Mouse (Mus musculus) lung, postnatal 14 days (tissue): Measurements from ENCODE around the gene B2m.
"Not testable (repeated sequence)": the region's sequence is repeated elsewhere in the genome, so short reads cannot be mapped to it uniquely, and the experiment has no call there.

ENCODE experiments used
- DNase-seq: peaks from one replicate; pipeline ENCODE4 v3.0.0; 2021

The B2m gene

GRCm38 (mm10) chr2:122147508-122148241 lies at the start of gene B2m:
Gene B2m, plus strand, starts transcription at chr2:122147686.
- peak; percentile 97 for DNase-seq

DNA sequence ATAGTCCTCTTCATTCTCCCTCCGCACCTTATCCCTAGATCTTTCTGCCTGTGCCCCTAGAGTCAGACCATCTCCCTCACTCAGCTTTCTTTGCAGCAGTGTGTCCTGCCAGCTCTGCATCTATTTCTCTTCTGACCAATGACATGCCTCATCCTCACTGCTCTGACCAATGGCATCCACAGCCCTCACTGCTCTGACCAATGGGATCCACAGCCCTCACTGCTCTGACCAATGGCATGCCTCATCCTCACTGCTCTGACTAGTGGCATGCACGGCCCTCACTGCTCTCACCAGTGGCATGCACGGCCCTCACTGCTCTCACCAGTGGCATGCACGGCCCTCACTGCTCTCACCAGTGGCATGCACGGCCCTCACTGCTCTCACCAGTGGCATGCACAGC lies 49.8 kb upstream of the B2m start:
- DNase-seq: not testable (repeated sequence)

GRCm38 (mm10) chr2:122102070-122102469 lies 45.4 kb upstream of the B2m start:
- DNase-seq: peak; percentile 42

DNA sequence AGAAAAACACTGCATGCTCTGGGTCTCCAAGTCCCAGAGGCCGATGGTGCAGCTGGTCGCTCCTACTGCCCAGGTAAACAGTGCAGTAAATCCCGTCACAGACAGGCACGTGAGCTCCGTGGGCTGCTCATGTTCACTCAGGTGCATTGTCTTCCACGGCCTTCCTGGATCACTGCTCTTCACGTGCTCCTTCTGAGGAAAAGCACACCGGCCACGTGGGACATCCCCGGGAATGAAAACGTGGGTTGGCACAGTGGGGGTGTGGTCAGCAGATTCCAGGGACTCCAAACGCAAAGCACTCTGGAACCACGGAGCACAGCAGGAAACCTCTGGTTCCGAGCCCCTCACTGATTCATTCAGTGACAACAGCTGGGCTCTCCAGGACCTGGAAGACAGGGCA lies 39.4 kb upstream of the B2m start:
- no peak for DNase-seq

GRCm38 (mm10) chr2:122109714-122110113 lies 37.8 kb upstream of the B2m start:
- peak; percentile 34 for DNase-seq

GRCm38 (mm10) chr2:122116888-122117287 lies 30.6 kb upstream of the B2m start:
- DNase-seq: no peak

- DNase-seq: peak; percentile 98
Measured at GRCm38 (mm10) chr2:122117961-122118958, 29.2 kb upstream of the B2m start, which contains the start of gene Spg11. Gene Spg11, minus strand, starts transcription at chr2:122118386.

- DNase-seq: no peak
Measured at GRCm38 (mm10) chr2:122125680-122126572, 21.6 kb upstream of the B2m start.

DNA sequence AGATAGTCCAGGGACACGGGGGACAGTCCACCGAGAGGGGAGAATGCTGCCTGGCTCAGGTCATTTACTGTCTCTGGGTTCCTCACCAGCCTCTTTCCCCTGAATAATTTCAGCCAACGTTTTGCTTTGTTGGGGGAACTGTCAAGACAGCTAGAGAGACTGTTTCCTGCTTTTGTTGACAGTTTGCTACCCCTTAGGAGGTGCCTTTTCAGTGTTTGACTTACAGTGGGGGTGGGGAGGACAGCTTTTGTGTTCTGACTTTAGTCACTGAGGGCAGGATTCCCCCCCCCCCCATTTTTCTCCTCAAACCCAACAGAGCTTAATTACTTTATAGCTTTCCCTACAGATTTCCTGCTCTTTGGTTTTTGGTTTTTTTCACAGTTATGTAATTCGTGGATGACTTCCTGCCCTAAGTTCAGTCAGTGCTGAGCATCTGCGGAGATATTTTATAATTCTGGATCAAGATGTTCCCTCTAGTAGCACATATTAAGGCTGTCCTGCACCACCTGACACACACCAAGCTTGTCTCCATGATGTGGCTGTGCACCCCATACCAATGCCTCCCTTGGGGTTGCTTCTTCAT lies 20.6 kb upstream of the B2m start:
- no peak for DNase-seq

DNA sequence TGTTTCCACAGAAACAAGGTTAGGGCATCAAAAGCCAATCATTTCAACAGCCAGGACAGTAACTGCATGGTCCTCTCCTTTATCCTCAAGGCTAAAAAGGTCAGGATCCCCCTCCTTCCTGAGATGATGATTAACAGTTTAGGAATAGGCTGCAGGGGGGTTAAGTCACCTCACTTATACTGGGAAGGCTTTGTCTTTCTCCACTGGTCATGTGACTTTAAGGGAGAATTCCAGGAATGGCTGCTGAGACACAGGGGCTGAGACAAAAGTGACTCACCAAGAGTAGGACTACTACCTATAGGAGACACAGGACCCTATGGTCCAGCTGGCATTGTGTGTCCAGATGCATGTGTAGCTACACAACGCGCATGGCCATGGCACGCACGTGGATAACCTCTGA lies 19.9 kb upstream of the B2m start:
- no peak for DNase-seq

DNA sequence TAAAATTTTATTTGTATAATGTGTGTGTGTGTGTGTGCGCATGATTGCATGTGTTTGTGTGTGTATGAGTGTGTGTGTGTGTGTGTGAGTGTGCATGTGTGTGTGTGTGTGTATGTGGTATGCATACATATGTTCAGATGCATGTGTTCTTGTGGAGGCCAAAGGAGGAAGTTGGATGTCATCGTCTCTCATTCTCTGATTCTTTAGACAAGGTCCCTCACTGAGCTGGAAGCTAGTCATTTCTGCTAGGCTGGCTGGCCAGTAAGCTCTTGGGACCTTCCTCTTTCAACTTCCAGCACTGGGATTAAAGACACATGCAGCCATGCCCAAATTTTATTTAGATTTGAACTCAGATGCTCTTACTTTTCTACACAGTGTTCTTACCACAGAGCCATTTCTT lies 15.4 kb upstream of the B2m start:
- DNase-seq: no peak

- DNase-seq: no peak
Measured at GRCm38 (mm10) chr2:122132618-122133017, 14.9 kb upstream of the B2m start.

- DNase-seq: no peak
Measured at GRCm38 (mm10) chr2:122137839-122138465, 9.5 kb upstream of the B2m start.

DNA sequence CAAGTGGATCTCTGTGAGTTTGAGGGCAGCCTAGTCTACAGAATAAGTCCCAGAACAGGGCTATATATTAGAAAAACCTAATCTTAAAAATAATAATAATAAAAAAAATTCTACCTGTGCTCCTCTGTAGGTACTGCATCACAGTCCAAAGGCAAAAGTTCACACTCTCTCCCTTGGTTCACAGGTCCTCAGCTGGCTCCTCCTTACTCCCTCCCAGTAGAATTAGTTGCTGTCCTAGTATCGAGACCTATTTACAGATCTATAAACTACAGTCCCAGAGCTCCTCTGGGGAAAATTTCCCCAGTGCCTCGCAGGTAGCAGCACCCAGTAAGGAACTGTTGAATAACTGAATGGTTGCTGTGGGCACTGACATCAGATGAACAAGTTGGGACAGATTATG lies 6.7 kb upstream of the B2m start:
- DNase-seq: no peak

DNA sequence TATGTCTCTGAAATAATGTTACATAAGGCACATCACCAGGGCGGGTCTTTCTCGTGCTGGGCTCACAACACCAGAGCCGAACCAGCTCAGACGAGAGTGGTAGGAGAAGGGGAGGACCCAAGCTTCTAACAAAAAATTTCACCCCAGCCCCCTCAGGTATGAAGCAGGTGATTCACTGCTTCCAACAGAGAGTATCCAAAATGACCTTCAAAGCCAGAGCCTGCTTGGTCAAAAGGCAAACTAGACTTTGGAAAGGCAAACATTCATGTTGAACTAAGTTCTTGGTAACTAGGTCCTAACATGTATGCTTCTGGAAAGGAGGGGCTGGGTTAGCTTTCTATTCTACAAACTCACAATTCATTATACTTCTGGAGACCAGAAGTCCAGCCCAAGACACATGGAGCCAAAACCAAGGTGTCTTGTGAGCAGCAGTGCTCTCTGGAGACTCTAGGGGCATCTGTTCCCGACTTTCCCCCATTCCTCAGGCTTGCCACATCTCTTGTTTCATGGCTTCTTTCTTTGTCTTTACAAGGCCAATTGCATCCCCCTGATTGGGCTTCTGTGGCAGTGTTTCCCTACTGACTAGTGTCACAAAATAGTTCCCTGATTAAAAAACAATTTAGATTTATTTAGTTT lies 6.0 kb upstream of the B2m start:
- no peak for DNase-seq

- no peak for DNase-seq
Measured at GRCm38 (mm10) chr2:122143111-122143510, 4.4 kb upstream of the B2m start.

DNA sequence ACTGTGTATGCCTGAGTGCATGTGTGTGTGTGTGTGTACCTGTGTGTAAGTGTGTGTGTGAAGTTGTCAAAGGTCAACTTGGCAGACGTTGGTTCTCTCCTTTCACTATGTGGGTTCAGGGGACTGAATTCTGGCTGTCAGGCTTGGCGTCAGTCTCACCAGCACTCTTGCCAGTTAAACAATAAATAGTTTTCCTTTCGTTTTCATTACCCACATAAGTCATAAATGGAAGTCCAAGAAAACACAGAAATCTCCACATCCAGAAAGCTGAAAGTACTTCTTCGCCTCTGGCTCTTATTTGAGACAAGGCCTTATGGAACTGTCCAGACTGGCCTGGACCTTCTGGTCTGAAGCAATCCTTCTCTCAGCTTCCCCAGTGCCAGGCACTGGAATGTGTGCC lies 1.7 kb upstream of the B2m start:
- no peak for DNase-seq

GRCm38 (mm10) chr2:122146687-122147086 lies 799 bp upstream of the B2m start:
- DNase-seq: no peak

GRCm38 (mm10) chr2:122148242-122148917 lies 894 bp downstream of the B2m start:
- DNase-seq: peak; percentile 85

- no peak for DNase-seq
Measured at GRCm38 (mm10) chr2:122149316-122149715, 1.8 kb downstream of the B2m start.

- no peak for DNase-seq
Measured at GRCm38 (mm10) chr2:122149716-122150115, 2.2 kb downstream of the B2m start.
